Mouse (Mus musculus): ENCODE results near the gene Tcf3. TPM values are rescaled to one million over a fixed set of nuclear protein-coding genes. Genes with fewer than 3 reads are reported as not detected.

Tcf3 gene
- polyA plus RNA-seq, 1 experiment from 2014 or later: 34.5 TPM

- H3K36me3 ChIP-seq (ENCODE audit: control insufficient read depth, insufficient read depth): peaks cover 79% of the 10 kb centered on the region
- H3K4me2 ChIP-seq (replicated peaks; ENCODE audit: low read depth): peak overlapping the region; percentile 52; the same call in 1 of the 2 replicates
- no peak overlapping the region for H3K4me3 ChIP-seq (ENCODE audit: low read depth, low read length)
- no peaks in the 10 kb centered on the region for H3K27me3 ChIP-seq (replicated peaks; ENCODE audit: control insufficient read depth, insufficient read depth, low read length)
- TF ChIP-seq CTCF (IDR thresholded peaks at IDR 0.05; ENCODE audit: low read depth): no peak
- H3K9me3 ChIP-seq (ENCODE audit: control insufficient read depth): no peaks in the 10 kb centered on the region
- peak overlapping the region; percentile 28; the same call in 1 of the 2 replicates for H3K27ac ChIP-seq (ENCODE audit: low read depth, low read length)
- 93% methylated on average over 1 of the region's 1 CpGs for WGBS
- H3K9ac ChIP-seq (ENCODE audit: low read depth, low read length): no peak overlapping the region
- no peak for ATAC-seq
- H3K4me1 ChIP-seq (replicated peaks; ENCODE audit: control insufficient read depth, insufficient read depth, low read length): peaks cover 9% of the 10 kb centered on the region; the same call in 1 of the 2 replicates
Observed at GRCm38 (mm10) chr10:80417841-80418240, 15.6 kb downstream of the Tcf3 start.

- no peak overlapping the region for H3K4me3 ChIP-seq (ENCODE audit: low read depth, low read length)
- WGBS: 90% methylated on average over 10 of the region's 10 CpGs
- no peaks in the 10 kb centered on the region for H3K27me3 ChIP-seq (replicated peaks; ENCODE audit: control insufficient read depth, insufficient read depth, low read length)
- no peak for ATAC-seq
- H3K36me3 ChIP-seq (ENCODE audit: control insufficient read depth, insufficient read depth): peaks cover 84% of the 10 kb centered on the region
- no peak overlapping the region for H3K4me2 ChIP-seq (replicated peaks; ENCODE audit: low read depth)
- no peak overlapping the region for H3K9ac ChIP-seq (ENCODE audit: low read depth, low read length)
- H3K27ac ChIP-seq (ENCODE audit: low read depth, low read length): no peak overlapping the region; the same call in 1 of the 2 replicates
- no peaks in the 10 kb centered on the region for H3K9me3 ChIP-seq (ENCODE audit: control insufficient read depth)
- no peak for TF ChIP-seq CTCF (IDR thresholded peaks at IDR 0.05; ENCODE audit: low read depth)
- peaks cover 9% of the 10 kb centered on the region; the same call in 1 of the 2 replicates for H3K4me1 ChIP-seq (replicated peaks; ENCODE audit: control insufficient read depth, insufficient read depth, low read length)
Observed at GRCm38 (mm10) chr10:80417371-80417770, 16.1 kb downstream of the Tcf3 start.

- peaks cover 9% of the 10 kb centered on the region; the same call in 1 of the 2 replicates for H3K4me1 ChIP-seq (replicated peaks; ENCODE audit: control insufficient read depth, insufficient read depth, low read length)
- TF ChIP-seq CTCF (IDR thresholded peaks at IDR 0.05; ENCODE audit: low read depth): no peak
- H3K4me3 ChIP-seq (ENCODE audit: low read depth, low read length): no peak overlapping the region
- H3K4me2 ChIP-seq (replicated peaks; ENCODE audit: low read depth): no peak overlapping the region
- ATAC-seq: no peak
- H3K9me3 ChIP-seq (ENCODE audit: control insufficient read depth): no peaks in the 10 kb centered on the region
- WGBS: 94% methylated on average over 7 of the region's 7 CpGs
- H3K27ac ChIP-seq (ENCODE audit: low read depth, low read length): no peak overlapping the region
- H3K27me3 ChIP-seq (replicated peaks; ENCODE audit: control insufficient read depth, insufficient read depth, low read length): no peaks in the 10 kb centered on the region
- H3K9ac ChIP-seq (ENCODE audit: low read depth, low read length): no peak overlapping the region
- H3K36me3 ChIP-seq (ENCODE audit: control insufficient read depth, insufficient read depth): peaks cover 89% of the 10 kb centered on the region
Observed at GRCm38 (mm10) chr10:80415566-80415965, 17.9 kb downstream of the Tcf3 start.

- ATAC-seq: no peak
- Histone ChIP-seq H3K4me1 (replicated peaks; ENCODE audit: control insufficient read depth, insufficient read depth, low read length) (no peaks in the 10 kb centered on the region; the same call in 1 of the 2 replicates), H3K4me2 (replicated peaks; ENCODE audit: low read depth) (no peak overlapping the region), H3K27ac (ENCODE audit: low read depth, low read length) (peak overlapping the region; percentile 21; the same call in 1 of the 2 replicates), H3K27me3 (replicated peaks; ENCODE audit: control insufficient read depth, insufficient read depth, low read length) (no peaks in the 10 kb centered on the region), H3K9me3 (ENCODE audit: control insufficient read depth) (no peaks in the 10 kb centered on the region), H3K4me3 (ENCODE audit: low read depth, low read length) (no peak overlapping the region), H3K9ac (ENCODE audit: low read depth, low read length) (no peak overlapping the region), H3K36me3 (ENCODE audit: control insufficient read depth, insufficient read depth) (peaks cover 88% of the 10 kb centered on the region)
- TF ChIP-seq CTCF (IDR thresholded peaks at IDR 0.05; ENCODE audit: low read depth): no peak
- WGBS: 75% methylated on average over 44 of the region's 44 CpGs
Observed at GRCm38 (mm10) chr10:80412656-80413541, 20.5 kb downstream of the Tcf3 start.

- Histone ChIP-seq H3K27ac (ENCODE audit: low read depth, low read length) (no peak overlapping the region), H3K27me3 (replicated peaks; ENCODE audit: control insufficient read depth, insufficient read depth, low read length) (no peaks in the 10 kb centered on the region), H3K4me1 (replicated peaks; ENCODE audit: control insufficient read depth, insufficient read depth, low read length) (0 out of 2 replicates have a peak, but pooled peaks cover 5% of the 10 kb centered on the region), H3K36me3 (ENCODE audit: control insufficient read depth, insufficient read depth) (peaks cover 47% of the 10 kb centered on the region), H3K9me3 (ENCODE audit: control insufficient read depth) (no peaks in the 10 kb centered on the region), H3K4me3 (ENCODE audit: low read depth, low read length) (no peak overlapping the region), H3K4me2 (replicated peaks; ENCODE audit: low read depth) (no peak overlapping the region), H3K9ac (ENCODE audit: low read depth, low read length) (no peak overlapping the region)
- ATAC-seq: no peak
- no peak for TF ChIP-seq CTCF (IDR thresholded peaks at IDR 0.05; ENCODE audit: low read depth)
- 41% methylated on average over 4 of the region's 4 CpGs for WGBS
Observed at GRCm38 (mm10) chr10:80407924-80408323, 25.5 kb downstream of the Tcf3 start.

GRCm38 (mm10) chr10:80406684-80407501 lies 26.6 kb downstream of the Tcf3 start, which contains the start of gene Uqcr11:
TSS of gene Uqcr11 (minus strand) at chr10:80406830.
- H3K36me3 ChIP-seq (ENCODE audit: control insufficient read depth, insufficient read depth): peaks cover 45% of the 10 kb centered on the region
- ATAC-seq: peak; percentile 60

More at GRCm38 (mm10) chr10:80406684-80407501, 26.6 kb downstream of the Tcf3 start, which contains the start of gene Uqcr11:
- WGBS: under 1% methylated on average over 27 of the region's 27 CpGs
- no peak for TF ChIP-seq CTCF (IDR thresholded peaks at IDR 0.05; ENCODE audit: low read depth)
- Histone ChIP-seq H3K4me2 (replicated peaks; ENCODE audit: low read depth) (peak within 1 kb of the TSS; percentile 87), H3K9me3 (ENCODE audit: control insufficient read depth) (no peaks in the 10 kb centered on the region), H3K9ac (ENCODE audit: low read depth, low read length) (peak within 1 kb of the TSS; percentile 75), H3K27ac (ENCODE audit: low read depth, low read length) (peak within 1 kb of the TSS; percentile 67), H3K27me3 (replicated peaks; ENCODE audit: control insufficient read depth, insufficient read depth, low read length) (no peaks in the 10 kb centered on the region), H3K4me1 (replicated peaks; ENCODE audit: control insufficient read depth, insufficient read depth, low read length) (0 out of 2 replicates have a peak, but pooled peaks cover 5% of the 10 kb centered on the region), H3K4me3 (ENCODE audit: low read depth, low read length) (peak within 1 kb of the TSS; percentile 83)

Data from intestine, postnatal 0 days (tissue).